Mouse (Mus musculus): ENCODE data around the gene Nfkb1.

Gene Nfkb1

GRCm38 (mm10) chr3:135546212-135546923 is 145.0 kb downstream of the Nfkb1 start:
- DNase-seq (ENCODE audit: low spot score), result no peak
